Mouse (Mus musculus) liver, embryonic 14.5 days (tissue): ENCODE data around the gene Pip4k2c.

Source experiments
- CTCF ChIP-seq: IDR thresholded peaks from 2 replicates; pipeline ENCODE4 v1.5.1; 2016; ENCODE audit warnings: antibody characterized with exemption, low read depth, control low read depth
- EP300 ChIP-seq: IDR thresholded peaks from 2 replicates; pipeline ENCODE4 v1.6.1; 2016; ENCODE audit warnings: antibody characterized with exemption, low read depth

- TF ChIP-seq CTCF (no peak), EP300 (no peak)
Observed at GRCm38 (mm10) chr10:127187371-127188078, 23.9 kb downstream of the Pip4k2c start.
